In the genomic region with DNA sequence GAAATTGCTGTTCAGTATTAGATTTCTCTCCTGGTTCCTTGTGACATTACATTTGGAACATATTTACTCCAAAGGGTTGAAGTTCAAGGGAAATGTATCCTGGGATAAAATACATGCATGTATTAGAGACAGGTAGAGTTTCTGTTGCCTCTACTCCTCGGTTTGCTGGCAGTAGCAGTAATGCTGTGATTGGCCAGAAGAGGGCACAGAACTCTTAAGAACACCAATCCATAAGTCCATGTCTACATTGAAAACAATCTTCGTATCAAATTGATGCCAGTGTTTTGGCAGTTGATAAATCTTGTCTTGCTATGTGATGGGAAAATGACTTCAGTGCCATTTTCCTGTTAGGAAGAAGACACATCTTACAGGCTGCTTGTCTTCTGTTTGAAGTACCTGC, we compare ENCODE assay signal across 8 mouse cellular contexts.
DNase-seq lines count a peak whose midpoint lies in the region; ATAC-seq lines count a peak whose summit lies in the region.

No protein-coding gene starts in this region.

- peak; percentile 39 to 47 for DNase-seq in cerebellum, adult 18-20 months
- no peak for DNase-seq in cerebellum, adult 9-11 months
- DNase-seq in left cerebral cortex, adult 11 months (ENCODE audit: low spot score): peak; percentile 48
- DNase-seq in left cerebral cortex, postnatal 36 days (ENCODE audit: low spot score in 2 of 2): no peak
- peak; percentile 18 to 43 for DNase-seq in cerebellum, postnatal 36 days
- DNase-seq in lung, postnatal 10 days: peak; percentile 53
- DNase-seq in spleen, postnatal 4 days (ENCODE audit: low spot score in 2 of 2): no peak

- intact Hi-C loops in left cerebral cortex, postnatal 36 days (cut with DNase I): loop anchor here (5.0 kb wide), 1 partner anchor 178 kb away; no protein-coding TSS in a partner anchor

- no peak for ATAC-seq in erythroid progenitor cell, adult 5-6 weeks (replicated peaks; ENCODE audit: low FRiP score, poor library complexity, severe bottlenecking)

Comparison
In these comparisons a context has a peak if more than half of its experiments do, and no peak if none do; other contexts are left out.
1. DNase-seq: peak in cerebellum, adult 18-20 months (2 of 2), left cerebral cortex, adult 11 months (single experiment), cerebellum, postnatal 36 days (2 of 2) and lung, postnatal 10 days (single experiment); none in cerebellum, adult 9-11 months (single experiment), left cerebral cortex, postnatal 36 days (0 of 2) and spleen, postnatal 4 days (0 of 2).